Mouse (Mus musculus) monocyte, adult 5-6 weeks (primary cell): ENCODE measurements around the gene Prkn. TPM values are rescaled to one million over a fixed set of nuclear protein-coding genes. Genes with fewer than 3 reads are reported as not detected.
A peak's percentile ranks its signal among the peaks of the same experiment; 100 is the strongest.

Experiments used
- ATAC-seq: fragments of 153-309, 156-312 bp; replicated peaks from 2 replicates; pipeline ENCODE4 v1.8.0; 2017; ENCODE audit warnings: mild to moderate bottlenecking; ENCODE audit not compliant: low TSS enrichment, insufficient number of reproducible peaks, severe bottlenecking, poor library complexity, low FRiP score
- total RNA-seq: library from RNA; stranded (forward); fragments of 200-1000, 200-491, 200-594 nt; gene quantifications from 3 replicates; pipeline ENCODE4 v1.2.3, GENCODE M21; 2017

The Prkn gene
- total RNA-seq, 1 experiment from 2014 or later: not detected

DNA sequence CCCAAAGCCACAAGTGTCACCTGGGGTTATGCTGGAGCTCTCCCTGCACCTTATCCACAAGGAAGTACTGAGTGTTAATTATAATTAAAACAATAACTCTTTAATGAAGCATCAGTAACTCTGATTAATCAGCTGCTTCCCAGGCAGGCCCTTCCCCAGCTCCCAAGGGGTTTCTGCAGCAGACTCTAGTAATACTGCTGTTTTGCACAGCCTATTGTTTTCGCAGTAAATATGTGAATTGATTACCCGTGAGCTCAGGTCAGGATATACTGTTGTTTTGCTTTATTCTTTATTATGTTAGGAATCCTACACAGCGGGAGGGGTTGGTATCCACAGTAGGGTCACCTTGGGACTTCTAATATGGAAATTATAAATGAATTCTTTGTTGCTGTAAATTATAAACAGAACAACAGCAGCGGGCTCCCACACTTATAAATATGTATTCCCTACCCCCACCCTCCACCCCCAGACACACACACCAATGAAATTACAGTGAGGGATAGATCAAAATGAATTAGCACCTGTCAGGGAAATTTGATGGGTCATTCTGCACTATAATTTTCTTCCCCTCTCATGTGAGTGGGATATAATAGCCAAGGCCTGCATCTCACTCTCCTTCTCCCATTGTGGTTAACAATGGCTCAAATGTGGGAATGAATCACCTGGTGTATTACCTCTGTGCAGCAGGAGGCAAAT lies 701.9 kb downstream of the Prkn start:
- no peak for ATAC-seq

DNA sequence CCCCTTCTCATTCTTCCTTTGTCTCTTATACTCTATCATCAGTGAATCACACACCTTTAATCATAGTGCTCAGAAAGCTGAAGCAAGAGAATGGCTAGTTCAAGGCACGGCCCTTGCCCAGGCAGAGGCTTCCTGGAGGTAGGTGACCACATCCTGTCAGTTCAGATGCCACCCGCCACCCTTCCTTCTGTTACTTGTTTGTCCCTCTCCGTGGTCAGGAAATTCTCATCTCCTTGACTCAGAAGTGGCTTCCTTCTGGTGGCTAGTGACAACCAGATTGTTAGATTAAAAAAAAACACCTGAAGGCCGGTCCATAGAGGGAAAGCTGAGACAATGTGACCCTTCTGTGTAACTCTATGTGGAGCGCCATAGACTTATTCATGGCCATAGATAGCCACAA lies 710.4 kb downstream of the Prkn start:
- ATAC-seq: no peak; the same call in 1 of the 2 replicates

DNA sequence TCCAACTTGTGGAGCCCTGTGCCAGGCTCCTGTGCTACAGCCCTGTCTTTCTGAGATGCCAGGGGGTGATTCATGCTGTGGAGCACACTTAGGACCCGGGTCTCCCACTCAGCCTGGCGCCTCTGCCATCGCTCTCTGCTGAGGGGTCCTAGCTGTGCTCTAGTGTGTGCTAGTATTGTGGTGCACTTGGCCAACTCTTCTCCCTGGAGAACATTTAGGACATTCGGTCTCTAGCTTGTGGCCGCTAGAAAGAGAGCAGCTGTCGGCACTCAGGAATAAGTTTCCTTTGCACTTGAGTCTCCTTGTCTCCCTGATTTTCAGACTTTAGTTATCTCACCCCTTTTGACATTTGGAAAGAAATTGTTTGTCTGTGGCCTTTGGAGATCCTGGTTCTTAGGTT lies 725.5 kb downstream of the Prkn start:
- ATAC-seq: no peak

DNA sequence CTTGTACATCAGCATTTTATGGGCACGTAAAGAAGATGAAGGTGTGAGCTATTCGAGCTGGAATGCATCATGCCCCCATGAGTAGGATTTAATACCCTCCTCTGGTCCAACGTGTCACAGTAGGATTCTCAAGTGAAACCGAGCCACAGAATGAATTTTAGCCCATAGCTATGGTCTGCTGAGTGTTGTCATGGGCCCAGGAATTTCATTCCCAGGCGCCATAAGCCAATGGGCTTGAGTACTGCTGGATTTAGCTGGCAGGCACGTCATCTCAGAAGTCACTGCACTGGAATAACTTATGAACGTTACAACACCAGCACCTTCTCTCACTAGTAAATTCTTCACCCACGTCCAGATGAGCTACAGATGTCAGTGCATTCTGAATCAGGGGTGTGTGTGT lies 730.2 kb downstream of the Prkn start:
- no peak for ATAC-seq

DNA sequence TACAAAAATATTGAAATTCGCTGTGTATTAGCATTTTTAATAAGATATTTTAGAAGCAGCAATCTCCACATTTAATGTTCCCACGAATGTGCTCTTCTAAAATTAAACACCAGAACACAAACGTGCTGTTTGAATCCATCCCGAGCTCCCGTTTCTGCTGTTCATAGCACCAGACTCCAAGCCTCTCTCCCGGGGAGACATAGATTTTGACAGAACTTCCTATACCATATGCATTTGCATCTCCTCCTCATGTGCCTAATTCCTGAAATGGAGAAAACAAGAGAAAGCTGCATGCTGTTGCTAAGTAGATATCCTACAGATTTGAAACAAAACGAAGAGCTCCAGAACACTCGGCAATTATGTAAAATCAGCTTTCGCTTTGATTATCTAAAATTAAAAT lies 733.5 kb downstream of the Prkn start:
- no peak for ATAC-seq

DNA sequence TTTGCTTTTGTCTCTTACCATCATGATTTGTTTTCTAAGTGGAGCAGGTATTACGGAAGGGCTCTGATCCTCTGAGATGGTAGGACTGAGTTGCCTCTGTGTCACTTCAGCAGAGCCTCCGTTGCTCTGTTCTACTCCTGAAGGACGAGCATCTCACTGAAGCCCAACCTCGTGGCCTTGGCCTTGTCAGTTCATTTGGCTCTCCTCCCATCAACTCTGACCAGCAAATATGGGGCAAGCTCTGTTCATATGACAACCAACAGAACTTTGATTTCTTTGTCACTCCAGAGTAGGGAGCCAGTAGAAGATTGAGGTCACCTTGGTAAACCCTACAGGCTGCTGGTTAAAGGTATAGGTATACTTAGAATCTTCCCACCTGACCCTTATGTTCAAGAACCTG lies 745.3 kb downstream of the Prkn start:
- no peak for ATAC-seq

DNA sequence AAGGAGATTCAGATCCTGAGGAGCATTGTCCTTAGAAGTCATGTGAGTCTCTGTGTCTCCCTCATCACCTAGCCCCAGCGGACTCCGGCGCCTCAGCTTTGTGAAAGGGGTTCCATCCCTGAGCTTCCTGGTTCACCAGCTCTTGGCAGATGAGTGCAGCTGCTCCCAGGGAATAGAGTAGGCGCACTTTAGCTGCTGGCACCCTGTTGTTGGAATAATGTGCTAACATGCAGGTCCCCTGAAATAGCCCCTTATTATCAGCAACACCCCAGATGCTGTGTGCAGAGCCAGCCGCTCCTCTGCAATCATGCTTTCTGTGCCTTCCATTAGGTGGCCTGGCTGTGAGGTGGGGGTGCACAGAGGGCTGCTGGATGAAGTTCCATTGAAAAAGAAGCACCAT lies 767.7 kb downstream of the Prkn start:
- no peak for ATAC-seq

DNA sequence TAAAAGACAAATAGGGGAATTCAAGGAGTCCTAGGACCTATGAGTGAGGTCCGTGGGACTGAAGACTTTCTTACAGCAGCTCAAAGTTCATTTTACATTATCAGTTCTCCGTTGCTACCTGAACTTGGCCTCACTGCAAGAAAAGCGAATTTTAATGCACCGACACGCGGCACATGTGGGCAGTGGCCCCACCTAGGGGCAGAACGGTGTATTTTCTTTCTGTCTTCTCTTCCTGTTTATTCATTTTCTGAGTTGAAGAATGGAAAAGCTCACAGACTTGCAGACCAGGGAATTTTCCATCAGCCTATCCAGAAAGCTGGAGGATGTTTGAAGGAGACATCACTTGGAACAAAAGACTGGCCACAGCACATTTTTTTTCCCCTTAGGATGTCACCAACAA lies 771.3 kb downstream of the Prkn start:
- peak; percentile 50; the same call in 1 of the 2 replicates for ATAC-seq

DNA sequence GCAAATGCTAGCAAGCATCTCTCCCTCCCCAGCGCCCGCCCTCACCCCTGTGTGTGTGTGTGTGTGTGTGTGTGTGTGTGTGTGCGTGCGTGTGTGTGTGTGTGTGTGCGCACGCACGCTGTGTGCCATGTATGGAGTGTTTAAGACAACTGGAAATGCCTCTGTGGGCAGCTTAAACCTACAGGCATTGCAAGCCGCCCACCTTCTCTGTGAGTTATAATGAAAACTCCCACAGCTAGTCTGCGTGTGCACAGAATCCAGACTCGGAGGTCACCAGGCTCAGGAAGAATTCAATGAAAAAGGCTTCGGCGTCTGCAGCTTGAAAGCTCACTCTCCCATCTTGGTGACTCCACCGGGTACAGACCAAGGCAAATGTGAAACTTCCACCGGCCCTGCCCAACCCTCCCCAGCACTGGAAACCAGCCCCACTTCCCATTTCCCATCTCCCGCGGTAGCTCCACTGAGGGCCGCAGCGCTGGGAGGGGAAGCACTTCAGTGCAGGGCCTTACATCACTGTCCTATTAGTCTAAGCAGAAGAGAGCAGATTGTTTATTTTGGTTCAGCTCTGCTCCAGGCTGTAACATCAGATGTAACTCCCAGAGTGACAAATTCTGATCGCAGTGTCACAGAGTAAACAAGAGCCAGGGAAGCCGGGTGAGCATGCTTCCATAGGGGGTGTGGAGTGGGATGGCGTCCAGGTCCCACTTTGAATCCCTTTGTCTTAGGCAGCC lies 772.8 kb downstream of the Prkn start:
- peak; percentile 49 for ATAC-seq

DNA sequence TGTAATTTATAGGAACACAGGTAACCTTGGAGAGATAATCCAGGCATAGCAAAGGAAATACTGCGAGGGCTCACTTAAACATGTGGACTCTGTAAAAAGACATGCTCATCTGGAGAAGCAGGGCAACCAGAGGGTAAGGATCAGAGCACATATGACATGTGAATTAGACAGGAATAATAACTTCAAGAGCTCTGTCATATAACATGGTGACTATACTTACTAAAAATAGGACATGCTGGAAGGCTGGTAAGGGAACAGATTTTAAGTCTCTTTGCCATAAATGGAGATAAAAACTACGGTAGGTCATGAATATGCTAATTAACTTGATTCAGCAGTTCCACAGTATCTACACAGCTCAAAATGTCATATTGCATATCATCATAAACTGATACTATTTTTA lies 777.4 kb downstream of the Prkn start:
- ATAC-seq: no peak

DNA sequence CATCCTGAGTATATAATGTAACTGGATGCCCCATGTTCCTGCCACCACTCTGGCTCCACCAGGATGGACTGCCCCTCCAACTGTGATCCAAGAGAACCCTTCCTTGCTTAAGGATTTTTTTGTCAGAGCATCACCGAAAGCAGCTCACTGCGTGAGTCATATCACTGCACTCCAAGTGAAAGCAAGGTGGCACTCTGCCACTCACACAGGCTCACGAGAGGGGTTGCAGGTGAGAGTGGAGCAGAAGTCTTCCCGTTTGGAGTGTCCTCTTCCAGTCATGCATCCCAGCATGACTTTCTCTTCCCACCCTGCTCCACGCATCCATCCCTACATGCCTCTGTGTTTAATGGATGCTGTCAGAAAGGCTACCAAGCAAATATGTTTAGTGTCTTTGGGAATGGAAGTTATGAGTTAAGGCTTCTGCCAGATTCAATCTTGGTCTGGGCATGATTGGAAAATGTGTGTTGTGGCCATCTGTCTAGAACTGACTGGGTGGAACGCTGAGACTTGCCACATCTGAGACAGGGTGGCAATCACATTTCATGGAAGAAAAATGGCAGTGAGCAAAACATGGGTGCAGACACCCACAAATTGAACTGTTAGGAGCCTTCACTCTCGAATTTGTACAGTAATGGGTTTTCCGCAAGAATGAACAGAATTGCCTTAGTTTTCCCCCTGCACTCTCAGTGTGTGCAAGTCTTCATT lies 778.9 kb downstream of the Prkn start:
- no peak for ATAC-seq

DNA sequence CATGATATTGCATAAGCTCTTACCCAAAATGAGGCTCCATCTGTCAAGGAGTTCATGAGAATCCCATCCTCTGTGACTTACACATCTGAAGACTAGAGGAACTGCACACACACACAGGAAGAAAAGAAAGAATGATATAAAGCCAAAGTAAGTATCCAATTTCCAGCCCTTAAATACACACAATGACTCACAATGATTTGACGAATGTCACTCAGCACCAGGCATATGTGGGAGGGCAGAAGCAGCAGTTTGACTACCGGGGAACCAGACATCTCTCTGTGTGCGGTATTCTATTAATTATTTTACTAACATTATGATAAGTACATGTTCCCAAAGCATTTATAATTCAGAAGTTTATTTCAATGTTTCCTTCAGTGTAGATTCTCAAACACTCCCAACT lies 780.6 kb downstream of the Prkn start:
- ATAC-seq: no peak

DNA sequence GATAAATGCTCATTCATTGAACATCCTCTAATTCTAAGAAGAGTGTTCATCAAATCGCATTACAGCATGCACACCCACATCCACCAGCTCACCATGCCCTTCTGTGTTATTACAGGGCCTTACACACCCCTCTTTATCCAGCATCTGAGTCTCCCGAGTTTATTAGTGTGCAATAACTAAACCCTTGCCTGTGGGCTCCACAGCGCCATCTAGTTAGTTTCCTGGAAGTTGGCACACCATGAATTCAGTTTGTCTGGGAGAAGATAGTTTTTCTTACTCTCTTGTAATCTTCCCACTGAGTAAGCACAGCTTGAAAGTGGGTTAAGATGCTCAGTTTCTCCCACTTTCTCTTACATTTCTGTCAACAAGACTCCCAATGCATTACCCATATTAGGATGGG lies 781.3 kb downstream of the Prkn start:
- no peak for ATAC-seq

DNA sequence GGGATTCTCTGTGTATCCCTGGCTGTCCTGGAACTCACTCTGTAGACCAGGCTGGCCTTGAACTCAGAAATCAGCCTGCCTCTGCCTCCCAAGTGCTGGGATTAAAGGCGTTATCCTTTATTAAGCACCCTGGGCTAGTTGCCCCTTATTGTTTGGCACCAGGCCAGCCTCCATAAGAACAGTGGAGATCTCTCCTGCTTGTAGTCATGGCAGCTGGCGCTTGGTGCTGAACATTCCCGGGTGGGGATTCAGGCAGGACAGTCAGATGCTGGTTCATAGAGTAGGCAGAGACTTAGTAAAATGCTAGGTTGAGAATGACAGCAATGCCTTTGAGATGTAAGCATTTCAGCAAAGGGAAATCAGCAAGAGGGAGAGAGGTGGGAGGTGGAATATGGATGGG lies 786.1 kb downstream of the Prkn start:
- no peak for ATAC-seq

DNA sequence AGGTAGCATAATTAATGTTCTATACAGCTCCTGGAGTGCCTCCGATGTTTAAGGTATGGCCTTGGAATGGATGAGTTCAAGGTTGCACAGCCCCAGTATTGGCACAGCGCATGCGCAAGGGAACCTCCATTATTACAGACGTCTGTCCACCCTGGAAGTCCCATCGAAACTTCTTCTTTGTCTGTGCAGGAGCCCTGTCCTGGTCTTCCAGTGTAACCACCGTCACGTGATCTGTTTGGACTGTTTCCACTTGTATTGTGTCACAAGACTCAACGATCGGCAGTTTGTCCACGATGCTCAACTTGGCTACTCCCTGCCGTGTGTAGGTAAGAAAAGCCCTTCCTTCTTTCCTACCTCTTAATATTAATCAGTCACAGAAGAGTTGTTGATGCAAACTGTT lies 794.9 kb downstream of the Prkn start:
- no peak for ATAC-seq

DNA sequence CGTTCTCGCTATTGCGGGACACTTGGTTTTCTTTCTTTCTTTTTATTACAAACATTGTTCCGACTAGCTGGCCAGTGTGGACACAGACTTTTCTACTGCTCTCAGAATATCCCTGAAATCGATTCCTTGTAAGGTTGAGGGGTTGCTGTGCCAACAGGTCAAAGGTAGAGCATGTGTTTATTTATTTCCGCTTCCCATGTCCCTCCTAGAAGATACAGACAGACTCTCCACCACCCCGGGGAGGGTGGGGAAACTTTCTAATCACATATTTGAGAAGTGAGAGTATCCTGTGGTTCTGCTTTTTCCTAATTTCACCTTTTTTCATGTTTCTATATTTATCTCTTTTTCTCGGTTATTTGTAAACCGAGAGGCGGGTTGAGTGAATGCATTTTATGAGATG lies 797.5 kb downstream of the Prkn start:
- ATAC-seq: peak; percentile 73

DNA sequence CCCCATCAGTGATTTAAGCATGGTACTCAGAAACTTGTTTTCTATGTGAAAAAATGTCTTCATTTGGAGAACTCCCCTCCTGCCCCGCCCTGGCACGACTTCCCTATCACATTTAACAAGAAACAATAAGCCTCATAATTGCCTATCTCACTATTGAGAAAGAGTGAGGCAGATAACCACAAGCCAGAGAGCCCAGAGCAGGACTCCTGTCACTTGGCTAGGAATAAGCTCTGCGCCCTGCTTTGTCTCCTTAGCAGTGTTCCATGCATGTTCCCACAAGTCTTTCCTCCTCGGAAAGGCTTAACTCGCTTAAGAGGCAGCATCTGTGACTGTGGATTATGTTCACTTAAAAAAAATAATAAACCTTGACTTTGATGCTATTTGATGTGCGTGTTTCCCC lies 798.3 kb downstream of the Prkn start:
- peak; percentile 59 for ATAC-seq

DNA sequence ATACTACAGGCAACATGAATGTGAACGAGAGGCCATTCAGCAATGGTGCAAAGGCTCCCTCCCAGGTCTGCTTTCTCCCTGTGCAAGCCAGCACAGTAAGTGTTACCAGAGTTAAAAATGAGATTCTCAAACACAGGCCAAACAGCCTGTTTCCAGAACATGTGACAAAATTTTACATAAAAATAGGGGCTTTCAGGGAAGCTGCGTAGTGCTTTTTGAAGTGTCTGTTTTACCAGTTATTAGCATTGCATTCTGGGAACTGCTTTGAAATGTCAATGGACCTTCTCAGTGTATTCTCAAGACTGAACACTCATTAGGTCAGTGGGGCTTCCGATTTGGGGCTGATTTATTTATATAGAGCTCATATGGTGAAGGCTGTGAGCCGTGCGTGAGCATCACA lies 799.6 kb downstream of the Prkn start:
- ATAC-seq: no peak

DNA sequence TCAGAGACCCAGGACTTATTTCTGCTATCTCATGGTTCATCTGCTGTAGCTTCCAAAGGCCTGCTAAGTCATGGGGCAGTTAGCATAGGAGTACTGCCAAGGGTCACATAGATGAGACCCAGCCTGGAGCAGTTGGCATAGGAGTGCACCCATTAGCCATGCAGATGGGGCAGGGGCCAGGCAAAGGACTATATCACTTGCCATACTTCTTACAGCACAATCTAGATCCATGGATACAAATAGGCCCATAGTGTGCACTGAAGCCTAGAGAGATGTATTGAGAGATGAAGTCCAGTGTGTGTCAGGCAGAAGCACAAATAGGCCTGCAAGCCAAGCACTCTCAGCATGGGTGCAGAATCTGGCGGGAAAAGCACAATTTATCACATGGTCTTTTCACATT lies 802.1 kb downstream of the Prkn start:
- ATAC-seq: no peak

DNA sequence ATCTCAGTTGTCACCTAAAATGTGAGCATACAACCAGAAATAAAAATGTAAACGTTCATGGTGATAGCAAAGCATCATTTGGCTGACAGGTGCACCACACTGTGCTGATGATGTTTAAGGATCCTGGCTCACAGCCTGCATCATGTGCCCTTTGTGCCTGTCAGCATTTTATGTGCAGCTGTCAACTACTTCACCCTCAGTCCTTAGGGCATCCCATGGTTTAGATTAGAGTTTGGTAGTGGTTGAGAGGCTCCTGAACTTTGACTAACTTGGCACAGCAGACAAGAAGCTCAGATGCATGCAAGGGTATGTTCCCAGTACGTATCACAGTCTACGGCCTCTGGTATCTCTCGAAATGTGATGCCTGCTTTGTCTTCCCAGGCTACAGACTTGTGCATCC lies 803.8 kb downstream of the Prkn start:
- no peak for ATAC-seq
